Mouse (Mus musculus): ENCODE measurements around the gene Trp53rka.

GRCm38 (mm10) chr2:165510466-165510865 is 17.3 kb upstream of the Trp53rka start:
- TF ChIP-seq POLR2A (IDR thresholded peaks at IDR 0.05; ENCODE audit: low read depth, low read length) (no peak), CTCF (IDR thresholded peaks at IDR 0.05; ENCODE audit: borderline replicate concordance, insufficient read depth, low read length) (no peak)
